Mouse (Mus musculus) right cerebral cortex, postnatal 36 days (tissue): ENCODE measurements around the gene Gm15517.
A peak's percentile ranks its signal among the peaks of the same experiment; 100 is the strongest.
"Not testable (repeated sequence)": the region's sequence is repeated elsewhere in the genome, so short reads cannot be mapped to it uniquely, and the experiment has no call there.

ENCODE experiments used
- DNase-seq, 2 experiments: peaks; one replicate each; pipeline ENCODE4 v3.0.0; 2022; ENCODE audit warnings: low spot score in 2 of 2, mixed read lengths in 1 of 2

Gm15517 gene

GRCm38 (mm10) chr7:44269397-44269796 is 8.2 kb downstream of the Gm15517 start:
- DNase-seq, result no peak

GRCm38 (mm10) chr7:44271309-44271708 is 10.1 kb downstream of the Gm15517 start:
- DNase-seq, result no peak

GRCm38 (mm10) chr7:44272546-44272945 is 11.3 kb downstream of the Gm15517 start:
- DNase-seq, result no peak

- no peak for DNase-seq
Observed at GRCm38 (mm10) chr7:44273446-44273845, 12.2 kb downstream of the Gm15517 start.

- no peak for DNase-seq
Observed at GRCm38 (mm10) chr7:44274096-44274495, 12.8 kb downstream of the Gm15517 start.

- no peak for DNase-seq
Observed at GRCm38 (mm10) chr7:44275546-44275945, 14.3 kb downstream of the Gm15517 start.

GRCm38 (mm10) chr7:44276461-44277249 is 15.4 kb downstream of the Gm15517 start:
- no peak for DNase-seq

- no peak for DNase-seq
Observed at GRCm38 (mm10) chr7:44277250-44277622, 16.0 kb downstream of the Gm15517 start.

GRCm38 (mm10) chr7:44280959-44281358 is 19.7 kb downstream of the Gm15517 start:
- no peak for DNase-seq

GRCm38 (mm10) chr7:44281586-44281985 is 20.3 kb downstream of the Gm15517 start:
- DNase-seq, result no peak

- no peak for DNase-seq
Observed at GRCm38 (mm10) chr7:44287760-44288159, 26.5 kb downstream of the Gm15517 start.

GRCm38 (mm10) chr7:44290986-44291385 is 29.7 kb downstream of the Gm15517 start:
- no peak for DNase-seq

- DNase-seq, result no peak
Observed at GRCm38 (mm10) chr7:44291418-44291817, 30.2 kb downstream of the Gm15517 start.

- DNase-seq, result not testable (repeated sequence)
Observed at GRCm38 (mm10) chr7:44297501-44297900, 36.3 kb downstream of the Gm15517 start.

GRCm38 (mm10) chr7:44303346-44304340 is 42.4 kb downstream of the Gm15517 start:
- no peak for DNase-seq

GRCm38 (mm10) chr7:44304463-44304774 is 43.2 kb downstream of the Gm15517 start:
- no peak for DNase-seq

GRCm38 (mm10) chr7:44304775-44305641 is 43.8 kb downstream of the Gm15517 start:
- peak; percentile 95 to 96 for DNase-seq

GRCm38 (mm10) chr7:44305686-44306085 is 44.4 kb downstream of the Gm15517 start:
- DNase-seq, result no peak

- DNase-seq, result no peak
Observed at GRCm38 (mm10) chr7:44306516-44307240, 45.4 kb downstream of the Gm15517 start, which contains the start of gene Clec11a. Clec11a (minus strand) TSS chr7:44306902.

- no peak for DNase-seq
Observed at GRCm38 (mm10) chr7:44307261-44308020, 46.2 kb downstream of the Gm15517 start.
